Mouse (Mus musculus) heart, postnatal 14 days (tissue): Measurements from ENCODE around the gene Clec2d. TPM values are rescaled to one million over a fixed set of nuclear protein-coding genes. Genes with fewer than 3 reads are reported as not detected.

ENCODE experiments used
- microRNA-seq, 2 experiments: library from miRNA; unstranded; fragments of <30 nt; microRNA quantifications; one replicate each; pipeline ENCODE4 v1.2.0; 2021 to 2022
- total RNA-seq, 2 experiments: library from RNA; stranded (reverse); gene quantifications; 2 replicates each; pipeline ENCODE4 v1.2.3; 2021

Gene Clec2d
- total RNA-seq, 2 experiments from 2014 or later, result 43.5 to 46.0 TPM

Small RNA genes lying within 50 kb of the gene (microRNA-seq; reads per million reads assigned to microRNA genes)
- 0 reads per million in 2 experiments for gene Gm27514

Other genes with a start within 250 kb of the Clec2d start
- gene Clec2g, start 246.2 kb upstream of the Clec2d start, total RNA-seq, result 1 to 10 TPM; 2.7 to 3.4 TPM
- under 1 TPM in 1 of 2 experiments, not detected in 1; 0.17 TPM for gene Klrb1f, start 134.7 kb upstream of the Clec2d start, total RNA-seq
- under 1 TPM in 1 of 2 experiments, not detected in 1; 0.17 TPM for gene Clec2e, start 79.7 kb upstream of the Clec2d start, total RNA-seq
- 1 to 10 TPM in 1 of 2 experiments, under 1 TPM in 1; 0.22 to 1.4 TPM for gene Cd69, start 94.8 kb downstream of the Clec2d start, total RNA-seq
- gene 4922502D21Rik, start 151.2 kb downstream of the Clec2d start, total RNA-seq, result not detected
- under 1 TPM; 0.73 to 0.74 TPM for gene Clec12a, start 162.1 kb downstream of the Clec2d start, total RNA-seq
- gene Clec12b, start 205.3 kb downstream of the Clec2d start, total RNA-seq, result under 1 TPM; 0.17 to 0.22 TPM
- under 1 TPM; 0.33 to 1.00 TPM for gene Clec1b, start 216.7 kb downstream of the Clec2d start, total RNA-seq
- gene Clec9a, start 228.2 kb downstream of the Clec2d start, total RNA-seq, result under 1 TPM in 1 of 2 experiments, not detected in 1; 0.20 TPM